Mouse (Mus musculus) liver, embryonic 14.5 days (tissue): Measurements from ENCODE around the gene Hrh1. TPM values are rescaled to one million over a fixed set of nuclear protein-coding genes. Genes with fewer than 3 reads are reported as not detected.
"Not testable (repeated sequence)": the region's sequence is repeated elsewhere in the genome, so short reads cannot be mapped to it uniquely, and the experiment has no call there.

Experiments
- ATAC-seq: fragments of 200-750 bp; cut with Nextera tagmentation; 2 replicates; pipeline ENCODE4 v1.8.0; 2017; ENCODE audit warnings: moderate number of reproducible peaks, mild to moderate bottlenecking, moderate library complexity; ENCODE audit not compliant: insufficient read depth
- DNase-seq, 3 experiments: peaks; one replicate each; pipeline ENCODE4 v3.0.0-alpha.2; 2012 to 2013; ENCODE audit warnings: low read depth in 3 of 3, low spot score in 3 of 3
- H3K27ac ChIP-seq: fragments of 300-500 bp; sonication (generic); 2 replicates; pipeline ENCODE4 v1.5.1; 2014; ENCODE audit warnings: moderate library complexity, mild to moderate bottlenecking, control low read depth, inconsistent platforms
- H3K27me3 ChIP-seq: fragments of 300-500 bp; sonication (generic); 2 replicates; pipeline ENCODE4 v1.6.1; 2014; ENCODE audit warnings: mild to moderate bottlenecking, low read length, moderate library complexity; ENCODE audit not compliant: control insufficient read depth, insufficient read depth
- H3K36me3 ChIP-seq: fragments of 300-500 bp; sonication (generic); replicated peaks from 2 replicates; pipeline ENCODE4 v1.6.1; 2014; ENCODE audit warnings: low read depth; ENCODE audit not compliant: control insufficient read depth, insufficient read depth
- H3K4me1 ChIP-seq, 2 experiments: fragments of 200-500 bp in 1 of 2; fragments of 300-500 bp in 1 of 2; sonication (generic) in 1 of 2; replicated peaks; 2 replicates each; pipeline ENCODE4 v1.6.1; 2012 to 2014; ENCODE audit warnings: antibody characterized with exemption in 1 of 2, inconsistent platforms in 1 of 2, low read length in 1 of 2; ENCODE audit not compliant: control insufficient read depth in 2 of 2, insufficient read depth in 2 of 2
- H3K4me2 ChIP-seq: fragments of 300-500 bp; sonication (generic); 2 replicates; pipeline ENCODE4 v1.6.1; 2014; ENCODE audit warnings: low read depth, mild to moderate bottlenecking, control low read depth, moderate library complexity
- H3K4me3 ChIP-seq, 2 experiments: fragments of 200-500 bp in 1 of 2; fragments of 300-500 bp in 1 of 2; sonication (generic) in 1 of 2; 2 replicates each; pipeline ENCODE4 v1.5.1; 2012 to 2014; ENCODE audit warnings: low read depth in 2 of 2, low read length in 2 of 2, mild to moderate bottlenecking in 2 of 2, control low read depth in 1 of 2, inconsistent platforms in 1 of 2, moderate library complexity in 1 of 2; ENCODE audit not compliant: insufficient read depth in 1 of 2
- H3K9ac ChIP-seq: fragments of 300-500 bp; sonication (generic); replicated peaks from 2 replicates; pipeline ENCODE4 v1.6.1; 2014; ENCODE audit warnings: mild to moderate bottlenecking, control low read depth, moderate library complexity
- H3K9me3 ChIP-seq: fragments of 300-500 bp; sonication (generic); 2 replicates; pipeline ENCODE4 v1.6.1; 2016; ENCODE audit warnings: low read length, mixed read lengths; ENCODE audit not compliant: control insufficient read depth
- CTCF ChIP-seq: IDR thresholded peaks from 2 replicates; pipeline ENCODE4 v1.5.1; 2016; ENCODE audit warnings: antibody characterized with exemption, low read depth, control low read depth
- EP300 ChIP-seq: IDR thresholded peaks from 2 replicates; pipeline ENCODE4 v1.6.1; 2016; ENCODE audit warnings: antibody characterized with exemption, low read depth
- WGBS: fragments of 180-500 bp; shearing (Covaris S2); extraction: QIAGEN DNeasy Blood & Tissue Kit; methylation state at CpG from one replicate; pipeline ENCODE4 v1.1.7; 2014; ENCODE audit not compliant: insufficient replicate concordance; 5-methylcytosine and 5-hydroxymethylcytosine counted together
- polyA plus RNA-seq, 2 experiments: library from polyadenylated mRNA; depleted of rRNA in 1 of 2; stranded (reverse) in 1 of 2; unstranded in 1 of 2; fragments of >200 nt; fragmentation: Nextera tagmentation in 1 of 2; extraction: Ambion mirVana in 1 of 2; gene quantifications; 2 replicates each; pipeline versions ENCODE4 v1.2.1 to v1.2.3; 2012 to 2014

The Hrh1 gene
- polyA plus RNA-seq, 2 experiments = 0.06 TPM; not detected in 1

DNA sequence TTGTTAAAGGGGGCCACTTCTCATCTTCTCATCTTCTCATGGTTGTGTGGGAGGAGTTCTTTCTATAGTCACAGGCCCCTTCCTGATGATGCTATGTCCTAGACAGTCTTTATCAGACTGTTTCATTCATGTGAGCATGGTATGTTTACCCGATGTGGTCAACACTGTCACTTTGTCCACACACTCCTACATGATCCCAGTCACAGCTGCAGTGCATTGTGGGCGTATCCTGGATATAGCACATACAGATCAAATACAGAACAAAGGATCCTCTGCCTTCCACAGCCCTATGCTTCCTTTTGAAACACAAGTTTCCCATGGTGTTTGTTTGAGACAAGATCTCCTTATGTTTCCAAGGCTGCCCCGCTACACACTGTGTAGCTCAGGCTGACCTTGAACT lies 76.3 kb downstream of the Hrh1 start:
- Histone ChIP-seq H3K27ac (no peak overlapping the region), H3K9ac (no peak overlapping the region), H3K4me1 (no peaks in the 10 kb centered on the region), H3K36me3 (no peaks in the 10 kb centered on the region), H3K4me2 (no peak overlapping the region), H3K9me3 (no peaks in the 10 kb centered on the region), H3K4me3 (no peak overlapping the region), H3K27me3 (no peaks in the 10 kb centered on the region)
- TF ChIP-seq CTCF = no peak
- TF ChIP-seq EP300 = no peak
- DNase-seq = no peak
- no peak for ATAC-seq
- WGBS = 56% methylated on average over 3 of the region's 3 CpGs

DNA sequence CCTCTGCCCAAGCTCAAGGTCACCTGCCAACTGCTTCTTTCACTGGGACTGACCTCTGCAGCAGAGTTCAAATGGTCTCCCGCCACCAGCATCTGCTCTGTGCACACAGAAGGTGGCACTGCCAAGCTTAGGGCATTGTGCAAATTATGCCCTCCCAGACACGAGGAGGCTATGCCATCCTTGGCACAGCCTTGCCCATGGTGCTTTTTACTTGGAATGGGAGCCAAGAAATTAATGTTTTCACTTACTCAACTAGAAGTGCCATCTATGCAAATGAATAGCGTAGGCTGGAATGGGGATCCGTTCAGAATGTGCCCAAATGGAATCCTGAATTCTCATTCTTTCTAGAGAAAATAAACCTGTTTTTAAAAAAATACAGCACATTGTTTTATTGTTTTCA lies 77.2 kb downstream of the Hrh1 start:
- H3K9ac ChIP-seq = no peak overlapping the region
- 59% methylated on average over 4 of the region's 4 CpGs for WGBS
- no peaks in the 10 kb centered on the region for H3K4me1 ChIP-seq
- H3K27me3 ChIP-seq = no peaks in the 10 kb centered on the region
- no peaks in the 10 kb centered on the region for H3K36me3 ChIP-seq
- no peak overlapping the region for H3K4me3 ChIP-seq
- no peaks in the 10 kb centered on the region for H3K9me3 ChIP-seq
- ATAC-seq (no peak), DNase-seq (no peak)
- no peak overlapping the region for H3K27ac ChIP-seq
- TF ChIP-seq CTCF (no peak), EP300 (no peak)
- no peak overlapping the region for H3K4me2 ChIP-seq

DNA sequence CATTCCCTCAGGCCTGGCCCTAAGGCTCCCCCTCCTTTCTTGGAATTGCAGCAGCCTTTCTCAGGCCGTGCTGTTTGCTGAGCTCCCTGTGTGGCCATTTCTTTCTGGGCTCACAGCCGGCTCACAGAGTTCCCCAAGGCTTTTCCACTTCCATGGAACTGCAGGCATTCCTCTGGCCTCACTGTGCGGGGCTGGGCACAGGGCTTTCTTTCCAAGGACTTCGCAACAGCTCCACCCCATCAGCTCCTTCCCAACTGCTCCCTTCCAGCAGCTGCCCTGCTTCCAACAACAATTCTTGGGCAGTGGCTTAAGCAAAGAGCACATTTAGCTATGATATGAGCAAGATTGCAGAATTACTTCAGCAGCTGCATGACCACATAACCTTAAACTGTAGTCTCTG lies 81.0 kb downstream of the Hrh1 start:
- 23% methylated on average over 4 of the region's 4 CpGs for WGBS
- Histone ChIP-seq H3K27me3 (no peaks in the 10 kb centered on the region), H3K9me3 (no peaks in the 10 kb centered on the region), H3K36me3 (no peaks in the 10 kb centered on the region), H3K4me2 (no peak overlapping the region), H3K4me1 (no peaks in the 10 kb centered on the region), H3K4me3 (no peak overlapping the region), H3K27ac (no peak overlapping the region), H3K9ac (no peak overlapping the region)
- DNase-seq (no peak), ATAC-seq (no peak)
- TF ChIP-seq CTCF (no peak), EP300 (no peak)

DNA sequence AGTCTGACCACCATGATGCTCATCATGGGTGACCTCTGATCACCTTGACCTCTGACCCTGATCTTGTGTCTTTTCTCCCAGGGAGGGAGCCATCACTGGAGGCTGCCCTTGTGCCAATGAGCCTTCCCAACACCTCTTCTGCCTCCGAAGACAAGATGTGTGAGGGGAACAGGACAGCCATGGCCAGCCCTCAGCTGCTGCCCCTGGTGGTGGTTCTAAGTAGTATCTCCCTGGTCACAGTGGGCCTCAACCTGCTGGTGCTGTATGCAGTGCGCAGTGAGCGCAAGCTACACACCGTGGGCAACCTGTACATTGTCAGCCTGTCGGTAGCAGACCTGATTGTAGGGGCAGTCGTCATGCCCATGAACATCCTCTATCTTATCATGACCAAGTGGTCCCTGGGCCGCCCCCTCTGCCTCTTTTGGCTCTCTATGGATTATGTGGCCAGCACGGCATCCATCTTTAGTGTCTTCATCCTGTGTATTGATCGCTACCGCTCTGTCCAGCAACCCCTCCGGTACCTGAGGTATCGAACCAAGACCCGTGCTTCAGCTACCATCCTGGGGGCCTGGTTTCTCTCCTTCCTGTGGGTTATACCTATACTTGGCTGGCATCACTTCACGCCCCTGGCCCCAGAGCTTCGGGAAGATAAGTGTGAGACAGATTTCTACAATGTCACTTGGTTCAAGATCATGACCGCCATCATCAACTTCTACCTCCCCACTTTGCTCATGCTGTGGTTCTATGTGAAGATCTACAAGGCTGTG lies 82.1 kb downstream of the Hrh1 start:
- ATAC-seq (no peak), DNase-seq (no peak)
- Histone ChIP-seq H3K27ac (no peak overlapping the region), H3K4me3 (no peak overlapping the region), H3K27me3 (no peaks in the 10 kb centered on the region), H3K4me2 (no peak overlapping the region), H3K36me3 (no peaks in the 10 kb centered on the region), H3K4me1 (no peaks in the 10 kb centered on the region), H3K9ac (no peak overlapping the region), H3K9me3 (no peaks in the 10 kb centered on the region)
- 72% methylated on average over 16 of the region's 16 CpGs for WGBS
- TF ChIP-seq EP300 (no peak), CTCF (peak; percentile 47)

DNA sequence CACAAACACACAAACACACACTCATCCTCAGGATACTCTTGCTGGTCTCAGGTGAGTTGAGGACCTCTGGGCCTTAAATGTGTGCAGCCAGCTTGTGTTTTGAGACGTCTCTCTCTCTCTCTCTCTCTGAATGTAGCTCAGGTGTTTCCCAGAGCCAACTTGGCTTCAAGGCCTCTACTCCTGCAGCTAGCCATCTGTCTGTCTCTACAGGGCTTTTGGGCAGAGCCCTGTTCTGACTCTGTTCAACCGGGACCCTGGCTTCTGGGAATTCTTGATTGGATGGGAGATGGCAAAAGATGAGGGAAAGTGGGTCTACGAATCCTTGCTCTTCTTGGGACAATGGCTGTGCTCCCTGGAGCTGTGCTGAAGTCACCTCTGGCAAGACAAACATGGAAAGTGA lies 91.6 kb downstream of the Hrh1 start:
- no peaks in the 10 kb centered on the region for H3K36me3 ChIP-seq
- TF ChIP-seq EP300 (no peak), CTCF (no peak)
- H3K9ac ChIP-seq = no peak overlapping the region
- no peak for DNase-seq
- no peak overlapping the region for H3K4me3 ChIP-seq
- no peak overlapping the region for H3K4me2 ChIP-seq
- no peak overlapping the region for H3K27ac ChIP-seq
- H3K9me3 ChIP-seq = no peaks in the 10 kb centered on the region
- H3K27me3 ChIP-seq = no peaks in the 10 kb centered on the region
- H3K4me1 ChIP-seq = no peaks in the 10 kb centered on the region
- WGBS = 48% methylated on average over 3 of the region's 3 CpGs
- ATAC-seq = no peak

DNA sequence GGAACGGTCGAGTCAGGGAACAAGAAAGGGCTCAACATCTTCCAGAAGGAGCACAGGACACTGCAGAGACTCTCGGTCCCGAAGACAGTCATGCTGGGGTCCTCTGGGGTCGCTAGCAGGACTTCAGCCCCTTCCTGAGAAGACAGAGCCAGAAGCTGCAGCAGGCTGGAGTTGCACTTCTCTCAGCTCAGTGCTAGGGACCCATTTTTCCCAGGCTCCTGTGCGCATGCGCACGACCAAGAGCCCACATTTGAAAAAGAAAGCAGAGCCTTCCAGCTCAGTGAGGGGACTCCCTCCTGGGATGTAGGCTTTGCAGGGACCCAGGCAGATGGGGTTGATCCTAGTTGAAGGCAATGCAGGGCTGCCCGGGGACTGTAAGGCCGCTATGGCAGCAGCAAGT lies 94.9 kb downstream of the Hrh1 start:
- not testable (repeated sequence) for H3K4me2 ChIP-seq, DNase-seq, H3K9me3 ChIP-seq, H3K27ac ChIP-seq, H3K9ac ChIP-seq, H3K36me3 ChIP-seq, ATAC-seq, H3K27me3 ChIP-seq, H3K4me1 ChIP-seq, H3K4me3 ChIP-seq
- 49% methylated on average over 10 of the region's 10 CpGs for WGBS

DNA sequence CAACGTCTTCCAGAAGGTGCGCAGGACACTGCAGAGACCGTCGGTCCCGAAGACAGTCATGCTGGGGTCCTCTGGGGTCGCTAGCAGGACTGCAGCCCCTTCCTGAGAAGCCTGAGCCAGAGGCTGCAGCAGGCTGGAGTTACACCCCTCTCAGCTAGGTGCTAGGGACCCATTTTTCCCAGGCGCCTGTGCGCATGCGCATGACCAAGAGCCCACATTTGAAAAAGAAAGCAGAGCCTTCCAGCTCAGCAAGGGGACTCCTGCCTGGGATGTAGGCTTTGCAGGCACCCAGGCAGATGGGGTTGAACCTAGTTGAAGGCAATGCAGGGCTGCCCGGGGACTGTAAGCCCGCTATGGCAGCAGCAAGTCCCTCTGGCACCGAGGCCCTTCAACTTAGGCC lies 97.3 kb downstream of the Hrh1 start:
- H3K4me1 ChIP-seq, H3K27ac ChIP-seq, H3K4me2 ChIP-seq, H3K27me3 ChIP-seq, H3K9me3 ChIP-seq, H3K4me3 ChIP-seq, DNase-seq, ATAC-seq, H3K9ac ChIP-seq, H3K36me3 ChIP-seq: not testable (repeated sequence)
- WGBS = 29% methylated on average over 11 of the region's 12 CpGs

DNA sequence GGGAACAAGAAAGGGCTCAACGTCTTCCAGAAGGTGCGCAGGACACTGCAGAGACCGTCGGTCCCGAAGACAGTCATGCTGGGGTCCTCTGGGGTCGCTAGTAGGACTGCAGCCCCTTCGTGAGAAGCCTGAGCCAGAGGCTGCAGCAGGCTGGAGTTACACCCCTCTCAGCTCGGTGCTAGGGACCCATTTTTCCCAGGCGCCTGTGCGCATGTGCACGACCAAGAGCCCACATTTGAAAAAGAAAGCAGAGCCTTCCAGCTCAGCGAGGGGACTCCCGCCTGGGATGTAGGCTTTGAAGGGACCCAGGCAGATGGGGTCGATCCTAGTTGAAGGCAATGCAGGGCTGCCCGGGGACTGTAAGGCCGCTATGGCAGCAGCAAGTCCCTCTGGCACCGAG lies 116.3 kb downstream of the Hrh1 start:
- not testable (repeated sequence) for H3K9ac ChIP-seq, H3K4me2 ChIP-seq, H3K9me3 ChIP-seq, H3K27ac ChIP-seq, H3K27me3 ChIP-seq, DNase-seq, ATAC-seq, H3K4me3 ChIP-seq, H3K36me3 ChIP-seq, H3K4me1 ChIP-seq
- WGBS = 20% methylated on average over 13 of the region's 17 CpGs
